Mouse (Mus musculus): ENCODE data around the gene Fam110c.
"Not testable (repeated sequence)": the region's sequence is repeated elsewhere in the genome, so short reads cannot be mapped to it uniquely, and the experiment has no call there.

Fam110c gene

DNA sequence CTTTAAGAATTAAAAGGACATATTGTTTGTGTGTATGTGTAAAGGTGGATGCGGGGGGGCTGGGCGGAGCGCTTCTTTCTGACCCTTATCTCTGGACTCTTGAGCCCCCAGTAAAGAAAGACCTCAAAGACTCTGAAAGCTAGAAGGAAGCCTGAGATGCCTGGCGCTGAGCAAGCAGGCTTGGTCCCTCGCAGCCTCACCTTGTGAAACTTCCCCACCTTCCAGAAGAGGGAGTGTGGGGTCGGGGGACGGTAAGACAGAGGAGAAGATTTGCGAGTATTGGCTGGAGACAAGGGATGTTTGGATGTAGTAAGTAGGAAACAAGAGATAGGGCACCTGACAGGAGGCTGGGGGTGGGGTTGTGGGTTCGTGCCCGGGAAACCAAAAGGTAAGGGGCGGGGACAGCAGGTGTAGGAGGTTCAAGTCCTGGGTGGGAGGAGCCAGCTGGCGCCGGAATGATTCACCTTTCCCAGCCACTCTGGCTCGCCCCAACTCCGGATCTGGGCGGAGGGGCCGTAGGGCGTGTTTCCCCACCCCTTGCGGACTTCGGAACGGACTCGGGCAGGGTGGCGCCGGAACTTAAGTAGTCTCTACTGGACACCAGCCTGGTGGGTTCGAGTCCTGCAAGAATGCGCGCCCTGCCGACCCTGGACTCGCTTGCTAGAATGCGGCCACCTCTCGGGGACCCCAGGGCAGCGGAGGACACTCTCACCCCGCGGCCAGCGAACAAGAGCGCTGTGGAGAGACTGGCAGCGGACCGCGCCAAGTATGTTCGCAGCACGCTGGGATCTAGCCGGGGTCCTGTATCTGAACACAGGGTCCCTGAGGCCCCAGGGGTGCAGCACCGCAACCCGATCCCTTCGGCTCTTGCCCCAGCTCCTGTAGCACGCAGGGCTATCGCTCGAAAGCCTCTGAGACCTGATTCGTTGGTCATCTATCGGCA is at the start of gene Fam110c:
TSS of gene Fam110c (plus strand) at position 450 of the 943 bp plus-strand sequence.
- peak; percentile 77 for DNase-seq

DNA sequence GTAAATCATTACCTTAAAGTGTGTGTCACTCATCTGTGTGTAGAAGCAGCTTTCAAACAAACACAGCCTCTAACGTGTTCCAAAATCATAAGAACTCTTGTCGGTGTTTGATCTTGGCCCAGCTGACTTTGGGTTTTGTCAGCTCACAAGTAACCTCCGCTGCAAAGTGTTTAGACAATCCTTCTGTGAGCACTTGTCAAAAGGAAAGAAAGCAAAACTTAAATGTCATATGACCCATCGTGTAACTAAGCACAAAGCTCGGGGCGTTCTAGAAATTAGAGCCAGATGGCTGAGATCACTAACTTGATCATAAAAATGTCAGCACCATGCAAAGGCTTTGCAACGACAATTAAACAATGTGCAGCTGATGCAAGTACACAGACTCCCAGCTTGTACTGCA is 47.2 kb upstream of the Fam110c start:
- DNase-seq = no peak

DNA sequence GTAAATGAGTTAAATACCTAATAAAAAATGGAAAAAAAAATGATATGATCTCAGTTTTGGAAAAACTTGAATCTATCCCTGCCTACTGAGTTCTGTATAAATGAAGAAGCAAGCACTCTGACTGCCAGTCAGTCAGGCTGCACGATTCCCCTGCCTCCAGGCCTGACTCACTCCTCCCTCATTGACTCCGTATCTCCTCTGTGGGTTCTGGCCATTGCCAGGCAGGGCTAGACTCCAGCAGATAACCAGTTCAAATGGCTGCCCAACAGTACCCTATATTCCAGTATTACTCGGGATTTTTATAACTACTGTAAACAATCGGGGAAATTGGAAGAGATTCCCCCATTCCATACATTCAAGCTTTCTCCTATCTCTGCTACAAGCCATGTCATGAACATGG is 21.6 kb upstream of the Fam110c start:
- no peak for DNase-seq

DNA sequence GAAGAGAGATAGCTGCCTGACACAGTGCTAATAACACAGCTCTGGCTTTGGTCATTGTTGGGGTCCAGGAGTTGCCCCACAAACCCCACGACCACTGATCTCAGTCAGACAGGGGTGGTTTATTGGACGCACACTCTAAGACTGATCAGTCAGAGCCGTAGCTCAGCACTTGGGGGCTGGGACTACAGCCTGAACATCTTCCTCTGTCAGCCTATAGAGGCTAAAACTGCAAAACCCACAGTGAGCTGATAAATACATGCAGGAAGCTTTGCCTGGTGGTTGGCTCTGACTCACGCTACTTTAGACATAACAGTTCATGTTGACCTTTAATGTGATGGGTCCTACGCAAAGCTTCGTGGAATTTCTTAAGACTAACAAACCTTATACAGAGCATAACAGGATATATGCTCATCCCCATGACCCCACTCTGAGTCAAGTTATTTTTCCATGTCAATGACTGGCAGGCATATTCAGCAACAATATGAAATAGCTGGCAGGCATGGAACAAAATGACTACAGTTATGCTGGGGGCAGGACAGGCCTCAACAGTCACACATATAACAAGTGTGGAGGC is 17.3 kb upstream of the Fam110c start:
- no peak for DNase-seq

DNA sequence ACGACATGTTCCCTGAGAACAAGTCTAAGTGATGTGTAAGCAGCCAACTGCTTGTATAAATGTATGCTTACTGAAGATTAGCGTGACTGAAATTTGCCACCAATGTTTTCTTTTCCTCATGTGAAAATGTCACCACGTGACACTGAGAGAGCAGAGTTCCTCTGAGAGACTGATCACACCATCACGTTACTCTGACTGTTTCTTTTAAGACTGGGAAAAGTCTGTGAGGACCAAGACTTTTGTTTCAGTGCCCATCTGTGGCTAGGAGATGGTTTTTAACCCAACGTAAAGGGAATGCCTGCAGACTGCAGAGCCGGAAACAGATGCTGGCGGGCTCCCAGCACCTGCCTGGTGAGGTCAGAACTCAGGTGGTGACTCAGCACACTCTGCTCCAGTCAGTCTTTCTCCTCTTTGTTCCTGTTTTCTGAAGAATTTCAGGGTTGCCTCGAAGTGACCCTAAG is 14.2 kb upstream of the Fam110c start:
- DNase-seq = no peak

DNA sequence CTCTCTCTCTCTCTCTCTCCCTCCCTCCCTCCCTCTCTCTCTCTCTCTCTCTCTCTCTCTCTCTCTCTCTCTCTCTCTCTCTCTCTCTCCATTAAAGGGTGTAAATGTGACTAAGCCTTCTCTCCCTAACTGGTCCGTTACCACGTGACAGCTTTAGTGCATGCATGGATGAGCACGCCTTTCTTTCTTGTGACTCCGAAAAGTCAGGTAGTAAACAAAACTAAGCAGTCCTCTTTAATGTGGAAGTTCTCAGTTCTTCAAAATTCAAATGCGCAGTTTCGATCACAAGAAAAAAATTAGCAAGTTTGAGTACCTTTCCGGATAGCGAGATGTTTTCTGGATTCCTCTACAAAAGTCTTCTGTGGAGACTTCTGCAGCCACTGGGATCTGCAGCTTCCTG is 13.4 kb upstream of the Fam110c start:
- no peak for DNase-seq

DNA sequence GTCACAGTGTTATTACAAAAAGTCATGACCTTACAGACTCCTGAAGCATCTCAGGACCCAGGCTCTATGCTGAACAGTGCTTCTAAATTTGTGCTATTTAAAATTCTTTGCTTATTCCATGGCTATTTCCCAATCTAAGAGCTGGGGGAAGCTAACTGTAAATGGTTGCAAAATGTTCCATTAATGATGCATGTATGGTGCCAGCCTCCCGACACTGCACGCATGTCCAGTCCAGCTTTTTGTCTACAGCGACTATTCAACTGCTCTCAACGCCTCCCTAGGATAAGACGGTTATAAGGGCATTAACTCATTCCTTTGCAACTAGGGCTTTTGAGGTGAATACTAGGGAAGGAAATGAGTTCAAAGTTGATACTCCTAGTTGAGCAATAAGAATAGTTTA is 2.4 kb upstream of the Fam110c start:
- no peak for DNase-seq

DNA sequence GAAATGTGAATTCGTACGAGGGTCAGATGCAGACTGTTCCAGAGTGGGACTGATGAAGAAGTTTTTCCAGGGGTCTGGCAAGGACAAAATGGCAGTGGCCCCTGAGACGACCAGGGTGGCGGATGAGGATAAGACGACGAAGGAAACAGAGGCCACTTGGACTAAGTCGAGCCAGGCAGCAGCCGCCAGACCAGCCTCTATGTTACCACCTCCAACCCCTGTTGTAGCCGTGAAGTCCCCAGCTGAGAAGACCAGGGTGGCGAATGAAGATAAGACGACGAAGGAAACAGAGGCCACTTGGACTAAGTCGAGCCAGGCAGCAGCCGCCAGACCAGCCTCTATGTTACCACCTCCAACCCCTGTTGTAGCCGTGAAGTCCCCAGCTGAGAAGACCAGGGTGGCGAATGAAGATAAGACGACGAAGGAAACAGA is 710 bp downstream of the Fam110c start:
- not testable (repeated sequence) for DNase-seq

DNA sequence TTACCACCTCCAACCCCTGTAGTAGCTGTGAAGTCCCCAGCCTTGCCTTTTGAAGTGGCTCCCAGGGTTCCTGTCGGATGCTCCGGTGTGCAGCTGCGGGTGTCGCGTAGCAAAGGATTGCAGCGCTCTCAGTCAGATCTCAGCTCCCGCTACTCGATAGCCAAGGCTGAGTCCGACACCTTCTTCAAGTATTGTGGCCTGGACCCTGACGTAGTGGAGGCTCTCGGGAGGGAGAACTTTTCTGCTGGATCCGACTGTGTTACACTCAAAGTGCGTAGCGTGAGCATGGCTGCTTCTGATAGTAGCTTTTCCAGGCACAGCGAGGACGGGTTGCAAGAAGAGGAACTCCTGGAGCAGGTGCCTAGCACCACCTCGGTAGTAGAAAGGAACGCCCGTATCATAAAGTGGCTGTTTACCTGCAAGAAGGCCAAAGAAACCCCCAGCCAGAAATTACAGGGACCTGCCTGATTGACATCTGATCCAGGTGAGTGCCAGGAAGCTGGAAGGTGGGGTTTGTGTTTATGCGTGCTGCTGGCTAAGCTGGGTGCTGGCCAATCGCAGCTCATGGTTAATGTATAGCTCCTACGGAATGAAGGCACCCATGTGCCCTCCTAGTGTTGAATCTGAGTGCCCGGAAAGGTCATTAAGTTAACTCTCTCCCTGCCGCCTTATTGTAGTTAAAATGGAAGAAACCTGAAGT is 1.3 kb downstream of the Fam110c start:
- DNase-seq = peak; percentile 49

DNA sequence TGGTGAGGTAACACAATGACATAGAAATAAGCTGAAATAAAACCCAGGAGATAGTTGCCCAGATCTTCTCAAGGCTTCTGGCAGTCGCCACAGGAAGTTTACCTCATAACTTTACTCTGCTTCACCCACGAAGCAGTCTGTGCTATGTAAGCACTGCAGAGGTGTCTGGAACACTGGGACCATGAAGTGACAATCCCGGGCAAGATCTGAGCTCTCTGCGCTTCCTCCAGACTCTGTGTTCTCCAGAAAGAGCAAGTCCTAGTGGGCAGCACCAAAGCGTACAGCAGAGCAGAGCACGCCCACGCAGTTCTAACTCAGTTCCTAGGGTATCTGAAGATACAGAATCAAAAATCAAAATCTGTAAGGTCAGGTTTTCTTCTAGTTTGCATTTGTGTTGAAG is 3.4 kb downstream of the Fam110c start:
- DNase-seq = no peak

DNA sequence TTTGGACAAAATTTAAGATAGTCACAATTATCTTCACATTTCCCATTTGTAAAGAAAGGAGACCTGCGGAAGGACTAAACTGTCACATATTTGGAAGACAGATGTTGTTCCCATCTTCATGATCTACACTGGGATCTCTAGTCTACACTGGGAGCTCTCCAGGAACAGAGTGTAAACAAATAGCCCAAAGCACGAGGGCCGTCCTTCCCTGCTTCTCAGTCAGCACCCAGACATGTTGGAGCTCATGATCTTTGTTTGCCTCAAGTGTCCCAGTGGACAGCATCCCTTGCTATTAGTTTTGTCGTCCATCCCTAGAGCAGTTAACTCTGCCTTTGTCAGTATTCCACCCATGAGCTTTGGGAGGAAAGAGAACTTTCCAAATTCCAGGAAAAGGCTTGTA is 4.4 kb downstream of the Fam110c start:
- DNase-seq = no peak

DNA sequence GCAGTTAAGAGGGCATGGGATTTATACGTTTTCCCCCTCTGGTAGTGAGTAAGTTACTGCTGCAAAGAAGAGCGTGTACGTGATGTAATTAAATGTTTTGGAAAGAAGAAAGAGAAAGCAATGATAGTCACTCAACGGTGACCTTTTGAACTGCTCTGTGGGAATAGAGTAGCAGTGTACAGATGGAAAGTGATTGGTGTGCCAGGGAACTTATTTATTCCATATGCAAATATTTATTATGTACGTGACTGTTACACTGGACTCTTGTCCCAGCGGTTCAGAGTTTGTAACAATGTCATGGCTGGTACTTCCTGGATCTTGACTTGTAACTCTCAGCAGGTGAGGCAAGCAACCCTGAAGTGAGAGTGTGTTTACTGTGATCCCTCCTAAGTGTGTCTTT is 6.7 kb downstream of the Fam110c start:
- DNase-seq = no peak

DNA sequence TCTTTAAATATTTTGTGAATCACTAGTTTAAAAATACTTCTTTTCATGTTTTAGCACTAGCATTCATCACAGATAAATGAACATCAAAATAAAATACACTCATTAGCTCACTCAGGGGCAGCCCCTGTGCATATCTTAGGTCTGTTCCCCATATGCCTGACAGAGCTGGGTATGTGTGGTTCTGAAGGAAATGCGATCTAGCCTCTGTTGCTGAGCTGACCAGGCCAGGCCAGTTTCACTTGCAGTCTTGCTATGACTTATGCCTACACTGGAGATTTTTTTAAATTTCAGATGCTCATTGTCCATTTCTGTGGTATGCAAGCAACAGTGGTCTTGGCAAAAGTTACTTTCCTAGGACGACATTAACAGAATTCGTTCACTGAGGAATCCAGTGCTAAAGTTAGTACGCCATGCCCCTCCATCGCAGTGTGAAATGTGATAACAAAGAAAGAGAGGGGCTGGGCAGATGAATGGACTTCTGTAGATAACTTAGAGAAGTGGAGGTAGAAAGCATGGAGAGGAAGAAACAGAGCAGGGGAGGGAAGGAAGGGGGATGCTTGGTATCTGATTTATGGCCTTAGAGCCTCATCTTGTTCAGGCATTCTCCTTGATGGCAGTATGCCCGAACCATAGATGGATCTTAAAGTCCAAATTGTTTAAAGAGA is 7.4 kb downstream of the Fam110c start:
- peak; percentile 30 for DNase-seq

DNA sequence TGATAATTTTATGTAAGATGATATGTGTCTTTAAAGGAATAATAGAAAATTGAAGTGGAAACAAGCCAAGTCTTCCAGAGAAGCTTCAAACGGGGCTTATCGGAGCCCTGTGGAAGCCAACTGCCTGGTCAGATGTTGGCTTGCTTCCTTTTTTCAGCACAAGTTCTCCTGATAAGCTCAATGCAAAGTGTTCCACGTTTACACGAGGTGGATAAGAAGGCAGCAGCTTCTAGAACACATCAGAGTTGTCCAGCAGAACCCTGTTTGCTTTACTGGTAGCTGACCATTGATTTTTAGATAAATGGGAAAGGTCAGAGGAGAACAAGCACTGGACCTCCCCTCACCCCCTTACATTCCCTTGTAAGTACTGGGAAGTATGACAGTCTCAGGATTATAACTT is 9.3 kb downstream of the Fam110c start:
- DNase-seq = peak; percentile 45

DNA sequence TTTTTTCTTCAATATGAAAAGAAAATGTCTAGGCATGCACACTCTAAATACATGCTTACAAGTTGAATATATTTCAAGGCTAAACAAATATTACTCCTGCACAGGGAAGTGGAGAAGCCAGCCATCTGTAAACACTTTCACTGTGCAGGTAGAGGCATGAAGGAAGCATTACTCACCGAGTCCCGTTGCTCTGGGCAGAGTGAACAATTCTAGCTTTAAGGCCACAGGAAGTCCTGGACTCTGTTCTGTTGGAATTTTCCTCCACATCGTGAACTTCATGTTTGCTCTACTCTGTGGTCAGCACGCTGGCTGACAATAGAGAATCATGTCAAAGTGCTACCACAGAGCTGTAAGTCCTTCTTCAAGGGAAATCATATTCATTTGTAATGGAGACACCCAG is 9.7 kb downstream of the Fam110c start:
- no peak for DNase-seq

DNA sequence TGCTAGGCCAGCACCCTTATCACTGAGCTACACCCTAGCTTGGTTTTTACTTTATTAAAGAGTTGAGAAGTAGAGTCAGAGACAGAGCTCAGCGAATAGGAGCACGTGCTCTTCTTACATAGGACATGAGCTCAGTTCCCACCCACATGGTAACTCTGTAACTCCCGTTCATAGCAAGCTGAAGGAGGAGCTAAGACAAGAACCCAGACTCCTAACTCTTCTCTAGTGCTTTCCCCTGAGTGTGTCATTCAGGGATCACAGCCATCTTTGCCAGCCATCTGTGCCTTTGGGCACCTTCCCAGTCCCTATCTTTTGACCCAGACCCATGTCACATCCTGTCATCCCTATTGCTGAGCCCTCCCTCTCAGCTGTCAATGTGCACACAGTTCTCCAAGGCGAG is 13.4 kb downstream of the Fam110c start:
- peak; percentile 38 for DNase-seq

DNA sequence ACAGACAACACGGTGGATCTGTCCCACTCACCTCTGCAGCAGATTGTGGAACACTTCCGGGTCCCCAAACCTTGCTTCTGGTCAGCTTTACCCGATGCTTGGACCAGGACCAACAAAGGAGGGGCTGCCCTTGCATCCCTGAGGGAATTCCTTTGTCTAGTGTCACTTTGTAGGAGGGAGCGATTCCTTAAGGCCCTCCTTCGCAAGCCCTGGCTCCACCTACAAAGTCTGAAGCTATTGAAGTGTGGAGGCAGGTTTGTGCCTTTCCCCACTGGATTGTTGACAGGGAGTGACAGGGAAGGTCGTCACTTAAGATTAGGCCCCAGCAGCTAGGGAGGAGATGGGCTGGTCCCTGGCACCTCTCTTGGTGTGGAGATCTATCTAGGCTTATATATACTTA is 16.7 kb downstream of the Fam110c start:
- no peak for DNase-seq

DNA sequence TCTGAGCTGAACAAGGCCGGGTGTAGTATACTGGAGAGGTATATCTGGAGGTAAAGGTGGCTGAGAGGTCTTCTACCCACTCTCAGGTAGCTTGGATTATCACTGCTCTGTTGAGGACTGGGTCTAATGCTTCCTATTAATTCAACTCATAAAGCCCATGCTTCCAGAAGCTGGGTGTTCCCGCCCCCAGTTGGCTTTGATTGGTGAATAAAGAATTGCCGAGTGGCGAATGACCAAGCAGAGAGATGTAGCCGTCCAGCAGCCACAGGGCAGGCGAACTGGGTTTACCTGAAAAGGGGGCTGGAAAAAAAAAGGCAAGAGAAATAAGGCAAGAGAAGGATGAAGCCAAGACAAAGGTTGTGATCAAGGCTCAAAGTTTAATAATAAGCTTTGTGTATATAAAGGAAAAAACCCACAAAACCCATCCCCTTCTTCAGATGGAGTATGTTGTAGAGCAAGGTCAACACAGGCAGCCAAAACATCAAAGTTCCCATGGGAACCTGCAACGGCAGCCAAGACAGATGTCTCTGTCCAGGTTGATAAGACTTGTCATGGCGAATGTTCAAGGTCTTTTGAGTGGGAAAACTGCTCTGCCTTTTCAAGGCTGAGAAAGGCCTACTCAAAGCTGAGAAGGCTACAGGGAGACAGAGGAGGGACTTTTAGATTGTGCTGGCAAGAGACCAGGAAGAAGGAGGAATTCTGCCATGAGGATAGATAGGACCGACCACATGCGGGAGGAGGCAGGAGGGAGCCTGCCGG is 17.4 kb downstream of the Fam110c start:
- DNase-seq = no peak

DNA sequence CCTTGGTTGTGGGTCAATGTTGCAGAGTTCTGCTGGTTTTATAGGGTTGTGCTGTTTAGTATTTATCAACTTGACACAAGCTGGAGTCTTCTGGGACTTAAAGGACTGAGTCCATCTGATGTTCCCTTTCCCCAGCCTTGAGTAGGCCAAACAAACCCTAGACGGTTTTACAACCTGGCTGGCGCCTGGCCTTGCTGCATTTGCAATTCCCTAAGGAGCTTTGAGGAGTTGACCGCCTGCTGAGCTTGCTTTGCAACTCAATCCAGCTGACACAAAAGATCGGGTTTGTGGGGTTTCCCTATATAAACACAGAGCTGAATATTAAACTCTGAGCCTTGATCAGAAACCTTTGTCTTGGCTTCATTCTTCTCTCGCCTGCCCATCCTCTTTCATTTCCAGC is 18.8 kb downstream of the Fam110c start:
- DNase-seq = no peak

DNA sequence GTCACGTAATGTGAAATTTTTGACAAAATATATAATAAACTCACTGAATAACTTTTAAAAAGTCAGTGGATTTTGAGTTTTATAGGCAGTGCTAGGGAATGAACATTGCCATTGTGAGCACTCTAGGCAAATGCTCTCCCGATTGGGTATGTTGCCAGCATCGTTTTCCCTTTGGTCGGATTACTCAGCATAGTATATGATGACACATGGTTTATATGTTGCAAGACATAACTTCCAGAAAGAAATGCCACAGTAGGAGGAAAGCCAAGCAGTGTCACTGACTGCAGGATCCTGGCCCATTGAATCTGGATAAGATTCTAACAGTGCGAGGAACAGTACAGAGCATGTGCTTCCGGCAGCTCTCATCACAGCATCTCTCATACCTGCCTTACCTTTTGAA is 23.5 kb downstream of the Fam110c start:
- DNase-seq = no peak

DNA sequence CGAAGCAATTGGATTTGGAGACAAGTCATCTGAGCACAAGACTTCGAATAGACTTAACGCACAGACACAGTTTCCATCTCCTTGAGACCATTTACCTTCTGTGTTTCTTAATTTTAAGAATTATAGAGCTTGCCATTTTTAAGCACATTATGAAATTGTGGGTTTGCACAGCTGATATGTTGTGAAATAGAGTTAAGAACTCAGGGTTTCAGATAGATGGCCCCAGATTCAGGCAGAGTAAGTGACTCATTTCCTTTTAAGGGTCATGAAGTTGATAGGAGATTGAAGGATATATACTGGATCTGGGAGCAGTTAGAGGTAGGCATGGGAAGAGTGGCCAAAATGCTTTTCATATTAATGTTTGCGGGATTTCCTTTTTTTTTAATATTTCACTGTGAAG is 27.5 kb downstream of the Fam110c start:
- DNase-seq = no peak

DNA sequence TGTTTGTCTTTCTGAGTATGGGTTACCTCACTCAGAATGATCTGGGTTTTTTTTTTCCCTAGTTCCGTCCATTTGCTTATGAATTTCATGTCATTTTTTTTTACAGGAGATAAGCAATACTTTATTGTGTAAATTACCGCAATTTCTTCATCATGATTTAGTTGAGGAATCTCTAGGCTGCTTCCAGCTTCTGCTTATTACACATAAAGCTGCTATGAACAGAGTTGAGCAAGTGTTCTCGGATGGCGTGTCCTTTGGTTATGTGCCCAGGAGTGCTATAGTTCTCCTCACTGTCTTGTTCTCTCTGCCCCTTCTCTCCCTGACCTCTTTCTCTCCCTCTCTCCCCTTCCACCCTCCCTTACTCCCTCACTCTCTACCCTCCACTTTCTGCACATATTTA is 28.2 kb downstream of the Fam110c start:
- no peak for DNase-seq
